Comparison of ENCODE assay signal across 8 mouse cellular contexts in genomic region chr12:79965471-79966288, GRCm38 (mm10).
A peak's percentile ranks its signal among the peaks of the same experiment; 100 is the strongest.
DNase-seq lines count a peak whose midpoint lies in the region; ATAC-seq and TF ChIP-seq lines count a peak whose summit lies in the region.

No protein-coding gene starts in this region.

- TF ChIP-seq EP300 in lung, postnatal 0 days (IDR thresholded peaks at IDR 0.05), result no peak

- no peaks in the 10 kb centered on the region for H3K36me3 ChIP-seq in lung, embryonic 15.5 days
- H3K36me3 ChIP-seq in lung, postnatal 0 days (ENCODE audit: insufficient read depth, low read length), result no peaks in the 10 kb centered on the region

- 3% methylated on average over 46 of the region's 46 CpGs for WGBS in lung, embryonic 15.5 days
- 3% methylated on average over 46 of the region's 46 CpGs for WGBS in lung, postnatal 0 days

- H3K9me3 ChIP-seq in lung, embryonic 15.5 days, result no peaks in the 10 kb centered on the region
- H3K9me3 ChIP-seq in lung, postnatal 0 days (ENCODE audit: low read length), result no peaks in the 10 kb centered on the region

- no peak for DNase-seq in lung, postnatal 10 days
- peak; percentile 28 to 48 for DNase-seq in cerebellum, postnatal 36 days
- DNase-seq in heart, adult 8-10 months (ENCODE audit: low spot score), result peak; percentile 33
- peak; percentile 74 for DNase-seq in kidney, postnatal 10 days
- DNase-seq in lung, postnatal 0 days (ENCODE audit: low spot score), result peak; percentile 55
- peak; percentile 79 to 84 for DNase-seq in right cerebral cortex, postnatal 10 days (ENCODE audit: low spot score in 2 of 2)
- no peak for DNase-seq in ovary, postnatal 36 days (ENCODE audit: low spot score)

- H3K4me2 ChIP-seq in lung, embryonic 15.5 days, result peak overlapping the region; percentile 62
- peak overlapping the region; percentile 75 for H3K4me2 ChIP-seq in lung, postnatal 0 days (replicated peaks; ENCODE audit: low read depth, low read length)

- peak overlapping the region; percentile 94 for H3K27ac ChIP-seq in lung, embryonic 15.5 days
- H3K27ac ChIP-seq in lung, postnatal 0 days (ENCODE audit: low read length), result peak overlapping the region; percentile 69

- peak overlapping the region; percentile 30 for H3K4me3 ChIP-seq in lung, embryonic 15.5 days
- peak overlapping the region; percentile 43 for H3K4me3 ChIP-seq in lung, postnatal 0 days (ENCODE audit: low read depth, low read length)

- peak overlapping the region; percentile 55 for H3K9ac ChIP-seq in lung, embryonic 15.5 days
- H3K9ac ChIP-seq in lung, postnatal 0 days (replicated peaks; ENCODE audit: low read depth), result peak overlapping the region; percentile 41

- ATAC-seq in lung, embryonic 15.5 days (ENCODE audit: borderline replicate concordance, extremely low read depth, low FRiP score, low TSS enrichment), result peak; percentile 66
- peak; percentile 57 for ATAC-seq in lung, postnatal 0 days

- H3K4me1 ChIP-seq in lung, embryonic 15.5 days, result peaks cover 59% of the 10 kb centered on the region
- H3K4me1 ChIP-seq in lung, postnatal 0 days (ENCODE audit: insufficient read depth, low read depth, low read length), result peaks cover 39% of the 10 kb centered on the region

- no peak for TF ChIP-seq CTCF in lung, postnatal 0 days (IDR thresholded peaks at IDR 0.05)

- no peaks in the 10 kb centered on the region for H3K27me3 ChIP-seq in lung, embryonic 15.5 days
- no peaks in the 10 kb centered on the region for H3K27me3 ChIP-seq in lung, postnatal 0 days (replicated peaks; ENCODE audit: insufficient read depth, low read length)

Comparison
In these comparisons a context has a peak if more than half of its experiments do, and no peak if none do; other contexts are left out.
1. DNase-seq: peak in cerebellum, postnatal 36 days (2 of 2), heart, adult 8-10 months (single experiment), kidney, postnatal 10 days (single experiment), lung, postnatal 0 days (single experiment) and right cerebral cortex, postnatal 10 days (2 of 2); none in lung, postnatal 10 days (single experiment) and ovary, postnatal 36 days (single experiment).